Mouse (Mus musculus) midbrain, embryonic 11.5 days (tissue): ENCODE data around the gene Muc20. TPM values are rescaled to one million over a fixed set of nuclear protein-coding genes. Genes with fewer than 3 reads are reported as not detected.

Experiments used
- ATAC-seq: fragments of 200-750 bp; cut with Nextera tagmentation; 2 replicates; pipeline ENCODE4 v1.8.0; 2017; ENCODE audit warnings: moderate TSS enrichment, moderate library complexity; ENCODE audit not compliant: low FRiP score
- DNase-seq: peaks from one replicate; pipeline ENCODE4 v3.0.0; 2015; ENCODE audit warnings: low spot score; ENCODE audit errors: missing footprints
- H3K27ac ChIP-seq: fragments of 300-500 bp; sonication (generic); 2 replicates; pipeline ENCODE4 v1.5.1; 2014; ENCODE audit warnings: low read depth, low read length
- H3K27me3 ChIP-seq: fragments of 300-500 bp; sonication (generic); 2 replicates; pipeline ENCODE4 v1.6.1; 2014; ENCODE audit warnings: mild to moderate bottlenecking, low read length, moderate library complexity, mixed read lengths; ENCODE audit not compliant: control insufficient read depth, insufficient read depth
- H3K36me3 ChIP-seq: fragments of 300-500 bp; sonication (generic); 2 replicates; pipeline ENCODE4 v1.6.1; 2014; ENCODE audit warnings: mild to moderate bottlenecking, low read length, moderate library complexity, mixed read lengths; ENCODE audit not compliant: control insufficient read depth, insufficient read depth
- H3K4me1 ChIP-seq: fragments of 300-500 bp; sonication (generic); 2 replicates; pipeline ENCODE4 v1.6.1; 2014; ENCODE audit warnings: low read length; ENCODE audit not compliant: control insufficient read depth, insufficient read depth
- H3K4me2 ChIP-seq: fragments of 300-500 bp; sonication (generic); 2 replicates; pipeline ENCODE4 v1.6.1; 2014; ENCODE audit warnings: mild to moderate bottlenecking, moderate library complexity
- H3K4me3 ChIP-seq: fragments of 300-500 bp; sonication (generic); 2 replicates; pipeline ENCODE4 v1.5.1; 2014; ENCODE audit warnings: low read depth, low read length
- H3K9ac ChIP-seq: fragments of 300-500 bp; sonication (generic); 2 replicates; pipeline ENCODE4 v1.6.1; 2014; ENCODE audit warnings: low read length
- H3K9me3 ChIP-seq: fragments of 300-500 bp; sonication (generic); 2 replicates; pipeline ENCODE4 v1.6.1; 2016; ENCODE audit warnings: low read length; ENCODE audit not compliant: control insufficient read depth
- WGBS: fragments of 180-500 bp; shearing (Covaris S2); extraction: QIAGEN DNeasy Blood & Tissue Kit; methylation state at CpG from one replicate; pipeline ENCODE4 v1.1.7; 2014; 5-methylcytosine and 5-hydroxymethylcytosine counted together
- polyA plus RNA-seq: library from polyadenylated mRNA; unstranded; fragments of >200 nt; fragmentation: Nextera tagmentation; extraction: Ambion mirVana; gene quantifications from 2 replicates; pipeline ENCODE4 v1.2.1, GENCODE M21; 2014

The Muc20 gene
- polyA plus RNA-seq, 1 experiment from 2014 or later, result not detected

DNA sequence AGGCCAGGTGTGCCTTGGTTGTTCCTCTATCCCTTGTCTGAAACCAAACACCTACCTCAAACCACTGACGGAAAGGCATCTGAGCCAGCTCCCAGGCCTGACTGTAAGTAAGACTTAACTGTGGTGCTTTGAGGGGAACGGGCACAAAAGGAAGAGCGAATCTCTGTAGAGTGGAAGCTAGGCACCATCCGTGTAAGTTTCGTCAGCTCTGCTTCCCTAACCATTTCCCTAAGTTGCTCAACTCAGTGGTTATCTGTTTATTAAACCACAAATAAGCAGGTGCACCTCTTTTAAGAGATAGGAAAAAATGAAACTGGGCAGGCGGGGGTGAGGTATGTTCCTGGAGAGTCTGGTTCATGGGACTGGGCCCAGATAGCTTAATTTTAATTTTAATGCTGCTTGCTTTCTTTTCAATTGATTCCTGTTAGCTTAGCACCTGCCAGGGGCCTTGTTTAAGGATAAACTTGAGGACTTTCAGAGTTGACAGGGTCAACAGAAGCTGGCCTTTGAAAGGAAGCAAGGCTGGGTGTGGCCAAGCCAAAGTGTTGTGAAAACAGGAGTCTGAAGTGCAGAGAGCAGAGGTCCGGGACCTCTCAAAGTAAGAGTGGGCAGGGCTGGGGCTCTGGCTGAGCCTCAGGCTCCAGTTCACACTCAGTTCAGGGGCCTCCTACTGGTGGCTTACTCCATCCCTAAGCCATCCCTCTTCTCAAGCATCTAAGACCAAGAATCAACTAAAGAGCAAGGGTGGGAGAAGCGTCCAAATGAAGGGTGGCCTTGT lies 10.4 kb upstream of the Muc20 start:
- ATAC-seq, result no peak
- H3K36me3 ChIP-seq, result no peaks in the 10 kb centered on the region
- no peaks in the 10 kb centered on the region for H3K9me3 ChIP-seq
- H3K4me2 ChIP-seq, result no peak overlapping the region
- H3K4me3 ChIP-seq, result no peak overlapping the region
- no peak for DNase-seq
- 0 out of 2 replicates have a peak, but pooled peaks cover 7% of the 10 kb centered on the region for H3K4me1 ChIP-seq
- no peaks in the 10 kb centered on the region; the same call in 1 of the 2 replicates for H3K27me3 ChIP-seq
- H3K27ac ChIP-seq, result no peak overlapping the region
- no peak overlapping the region for H3K9ac ChIP-seq
- WGBS, result 53% methylated on average over 8 of the region's 8 CpGs

GRCm38 (mm10) chr16:32805151-32805550 lies 7.9 kb upstream of the Muc20 start:
- Histone ChIP-seq H3K9ac (no peak overlapping the region), H3K4me3 (no peak overlapping the region), H3K36me3 (no peaks in the 10 kb centered on the region), H3K4me2 (no peak overlapping the region), H3K4me1 (0 out of 2 replicates have a peak, but pooled peaks cover 7% of the 10 kb centered on the region), H3K27me3 (no peaks in the 10 kb centered on the region), H3K27ac (no peak overlapping the region), H3K9me3 (no peaks in the 10 kb centered on the region)
- 86% methylated on average over 7 of the region's 7 CpGs for WGBS
- DNase-seq (peak; percentile 73), ATAC-seq (no peak)

GRCm38 (mm10) chr16:32803901-32804300 lies 6.7 kb upstream of the Muc20 start:
- no peak overlapping the region for H3K27ac ChIP-seq
- 48% methylated on average over 5 of the region's 5 CpGs for WGBS
- H3K4me3 ChIP-seq, result no peak overlapping the region
- no peaks in the 10 kb centered on the region for H3K36me3 ChIP-seq
- H3K9ac ChIP-seq, result no peak overlapping the region
- H3K27me3 ChIP-seq, result no peaks in the 10 kb centered on the region
- ATAC-seq, result no peak
- 0 out of 2 replicates have a peak, but pooled peaks cover 7% of the 10 kb centered on the region for H3K4me1 ChIP-seq
- DNase-seq, result peak; percentile 28
- H3K9me3 ChIP-seq, result no peaks in the 10 kb centered on the region
- H3K4me2 ChIP-seq, result no peak overlapping the region

DNA sequence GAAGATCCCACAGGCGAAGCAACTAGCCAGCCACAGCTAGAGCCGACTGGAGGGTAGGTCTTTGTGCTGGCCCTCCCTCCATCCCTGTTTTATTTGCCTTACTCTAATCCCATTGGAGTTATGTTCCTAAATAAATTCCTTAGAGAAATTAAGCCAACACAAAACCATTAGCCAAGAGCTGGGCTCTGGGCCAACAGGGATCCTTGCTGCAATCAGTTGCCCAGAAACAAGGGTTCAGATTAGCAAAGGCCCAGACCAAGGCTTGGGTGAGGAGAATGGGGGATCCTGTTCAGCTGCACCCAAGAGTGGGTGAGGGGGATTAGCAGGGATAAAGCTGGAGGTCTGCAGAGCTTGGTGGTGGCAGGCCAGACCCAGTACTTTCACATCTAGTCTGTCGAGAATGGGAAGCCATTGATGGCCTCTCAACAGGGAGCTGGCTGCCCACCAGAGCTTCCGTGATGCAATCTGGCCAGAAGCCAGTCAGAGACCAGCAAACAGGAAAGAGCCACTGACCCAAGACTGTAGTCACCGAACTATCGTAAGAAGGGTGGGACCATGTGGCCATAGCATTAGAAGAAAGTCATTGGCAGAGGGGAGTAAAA lies 6.1 kb upstream of the Muc20 start:
- H3K36me3 ChIP-seq, result no peaks in the 10 kb centered on the region
- H3K4me2 ChIP-seq, result no peak overlapping the region
- ATAC-seq (peak; percentile 40; the same call in 1 of the 2 replicates), DNase-seq (peak; percentile 79)
- no peaks in the 10 kb centered on the region for H3K27me3 ChIP-seq
- H3K27ac ChIP-seq, result no peak overlapping the region
- H3K9me3 ChIP-seq, result no peaks in the 10 kb centered on the region
- WGBS, result 69% methylated on average over 6 of the region's 6 CpGs
- no peak overlapping the region for H3K9ac ChIP-seq
- H3K4me3 ChIP-seq, result no peak overlapping the region
- H3K4me1 ChIP-seq, result 0 out of 2 replicates have a peak, but pooled peaks cover 7% of the 10 kb centered on the region

GRCm38 (mm10) chr16:32796676-32797425 lies 384 bp downstream of the Muc20 start:
- no peak overlapping the region for H3K4me2 ChIP-seq
- H3K4me3 ChIP-seq, result no peak overlapping the region
- ATAC-seq, result no peak
- WGBS, result 75% methylated on average over 14 of the region's 14 CpGs
- H3K9ac ChIP-seq, result no peak overlapping the region
- no peaks in the 10 kb centered on the region for H3K4me1 ChIP-seq
- H3K9me3 ChIP-seq, result no peaks in the 10 kb centered on the region
- H3K27ac ChIP-seq, result no peak overlapping the region
- no peaks in the 10 kb centered on the region for H3K36me3 ChIP-seq
- DNase-seq, result no peak
- H3K27me3 ChIP-seq, result no peaks in the 10 kb centered on the region

DNA sequence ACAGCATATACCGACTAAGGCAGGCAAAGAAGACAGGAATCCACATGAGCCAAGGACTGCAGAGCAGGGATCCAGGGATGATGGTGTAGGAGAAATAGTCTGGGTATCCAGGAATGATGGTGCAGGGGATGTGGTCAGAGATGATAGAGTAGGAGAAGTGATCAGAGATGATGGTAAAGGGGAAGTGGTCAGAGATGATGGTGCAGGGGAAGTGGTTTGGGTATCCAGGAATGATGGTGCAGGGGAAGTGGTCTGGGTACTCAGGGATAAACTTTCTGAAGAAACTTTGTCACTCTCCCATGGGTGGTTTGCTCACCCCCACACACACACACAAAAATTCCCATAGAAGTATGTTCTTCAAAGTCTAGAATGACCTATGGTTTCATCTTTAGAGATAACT lies 2.1 kb downstream of the Muc20 start:
- WGBS, result 90% methylated on average over 1 of the region's 1 CpGs
- no peaks in the 10 kb centered on the region for H3K4me1 ChIP-seq

GRCm38 (mm10) chr16:32790056-32790455 lies 7.2 kb downstream of the Muc20 start:
- no peak for DNase-seq
- Histone ChIP-seq H3K4me1 (no peaks in the 10 kb centered on the region), H3K9me3 (no peaks in the 10 kb centered on the region), H3K36me3 (no peaks in the 10 kb centered on the region), H3K4me3 (no peak overlapping the region), H3K4me2 (no peak overlapping the region), H3K27ac (no peak overlapping the region), H3K9ac (no peak overlapping the region), H3K27me3 (no peaks in the 10 kb centered on the region)
- no peak for ATAC-seq
- WGBS, result 95% methylated on average over 5 of the region's 5 CpGs

More for the DNA sequence above, 2.1 kb downstream of the Muc20 start:
- DNase-seq (no peak), ATAC-seq (no peak)
- H3K27me3 ChIP-seq, result no peaks in the 10 kb centered on the region
- no peaks in the 10 kb centered on the region for H3K9me3 ChIP-seq
- H3K27ac ChIP-seq, result no peak overlapping the region
- H3K36me3 ChIP-seq, result no peaks in the 10 kb centered on the region
- no peak overlapping the region for H3K9ac ChIP-seq
- H3K4me2 ChIP-seq, result no peak overlapping the region
- no peak overlapping the region for H3K4me3 ChIP-seq

GRCm38 (mm10) chr16:32784840-32785239 lies 12.4 kb downstream of the Muc20 start:
- Histone ChIP-seq H3K27ac (no peak overlapping the region), H3K4me1 (0 out of 2 replicates have a peak, but pooled peaks cover 2% of the 10 kb centered on the region), H3K27me3 (no peaks in the 10 kb centered on the region), H3K9me3 (no peaks in the 10 kb centered on the region), H3K36me3 (no peaks in the 10 kb centered on the region), H3K4me2 (no peak overlapping the region), H3K4me3 (no peak overlapping the region), H3K9ac (no peak overlapping the region)
- WGBS, result 80% methylated on average over 13 of the region's 13 CpGs
- DNase-seq, result no peak
- ATAC-seq, result peak; percentile 68; the same call in 1 of the 2 replicates
